Mouse (Mus musculus) kidney, embryonic 16.5 days (tissue): ENCODE measurements at regions not wholly inside any gene's neighbourhood (a gene's known extent, or its start where the extent isn't known, plus 50 kb on each side); places are given as distances from the start of the nearest gene placed in this dataset.

Experiments
- ATAC-seq: fragments of 200-750 bp; cut with Nextera tagmentation; 2 replicates; pipeline ENCODE4 v1.8.0; 2017; ENCODE audit warnings: moderate TSS enrichment; ENCODE audit not compliant: low FRiP score, low TSS enrichment
- H3K27ac ChIP-seq: fragments of 300-500 bp; sonication (generic); 2 replicates; pipeline ENCODE4 v1.5.1; 2014; ENCODE audit warnings: low read length
- H3K27me3 ChIP-seq: fragments of 300-500 bp; sonication (generic); 2 replicates; pipeline ENCODE4 v1.6.1; 2014; ENCODE audit warnings: low read length, control low read depth, mixed read lengths; ENCODE audit not compliant: insufficient read depth
- H3K36me3 ChIP-seq: fragments of 300-500 bp; sonication (generic); 2 replicates; pipeline ENCODE4 v1.6.1; 2014; ENCODE audit warnings: low read length, control low read depth, mixed read lengths; ENCODE audit not compliant: insufficient read depth
- H3K4me1 ChIP-seq: fragments of 300-500 bp; sonication (generic); 2 replicates; pipeline ENCODE4 v1.6.1; 2014; ENCODE audit warnings: low read length, control low read depth, mixed read lengths; ENCODE audit not compliant: insufficient read depth
- H3K4me2 ChIP-seq: fragments of 300-500 bp; sonication (generic); replicated peaks from 2 replicates; pipeline ENCODE4 v1.6.1; 2014; ENCODE audit warnings: low read depth, low read length
- H3K4me3 ChIP-seq: fragments of 300-500 bp; sonication (generic); 2 replicates; pipeline ENCODE4 v1.5.1; 2014; ENCODE audit warnings: mild to moderate bottlenecking, low read length
- H3K9ac ChIP-seq: fragments of 300-500 bp; sonication (generic); replicated peaks from 2 replicates; pipeline ENCODE4 v1.6.1; 2014; ENCODE audit warnings: low read length
- H3K9me3 ChIP-seq: fragments of 300-500 bp; sonication (generic); 2 replicates; pipeline ENCODE4 v1.6.1; 2016; ENCODE audit warnings: low read length, control low read depth
- WGBS: fragments of 180-500 bp; shearing (Covaris S2); extraction: QIAGEN DNeasy Blood & Tissue Kit; methylation state at CpG from one replicate; pipeline ENCODE4 v1.1.7; 2014; 5-methylcytosine and 5-hydroxymethylcytosine counted together

- H3K4me3 ChIP-seq = no peak overlapping the region
- H3K27ac ChIP-seq = no peak overlapping the region
- H3K36me3 ChIP-seq = no peaks in the 10 kb centered on the region
- H3K9me3 ChIP-seq = no peaks in the 10 kb centered on the region
- no peak for ATAC-seq
- no peaks in the 10 kb centered on the region for H3K27me3 ChIP-seq
- no peak overlapping the region for H3K9ac ChIP-seq
- H3K4me2 ChIP-seq = no peak overlapping the region
- no peaks in the 10 kb centered on the region for H3K4me1 ChIP-seq
- whole genome bisulfite sequencing = 62% methylated on average over 3 of the region's 3 CpGs
These were observed 327.2 kb downstream of the Fam198b start for GRCm38 (mm10) chr3:80211323-80212109.

GRCm38 (mm10) chr3:80248611-80249010 lies 364.3 kb downstream of the Fam198b start:
- no peaks in the 10 kb centered on the region for H3K36me3 ChIP-seq
- 53% methylated on average over 5 of the region's 5 CpGs for WGBS
- H3K4me3 ChIP-seq = no peak overlapping the region
- no peaks in the 10 kb centered on the region for H3K27me3 ChIP-seq
- H3K27ac ChIP-seq = no peak overlapping the region
- H3K9me3 ChIP-seq = no peaks in the 10 kb centered on the region
- H3K9ac ChIP-seq = no peak overlapping the region
- no peak for ATAC-seq
- H3K4me2 ChIP-seq = no peak overlapping the region
- no peaks in the 10 kb centered on the region for H3K4me1 ChIP-seq

GRCm38 (mm10) chr3:80249974-80250373 lies 365.6 kb downstream of the Fam198b start:
- Histone ChIP-seq H3K4me3 (no peak overlapping the region), H3K27me3 (no peaks in the 10 kb centered on the region), H3K9me3 (no peaks in the 10 kb centered on the region), H3K27ac (no peak overlapping the region), H3K4me2 (no peak overlapping the region), H3K36me3 (no peaks in the 10 kb centered on the region), H3K4me1 (no peaks in the 10 kb centered on the region), H3K9ac (no peak overlapping the region)
- WGBS = 66% methylated on average over 3 of the region's 3 CpGs
- no peak for ATAC-seq

DNA sequence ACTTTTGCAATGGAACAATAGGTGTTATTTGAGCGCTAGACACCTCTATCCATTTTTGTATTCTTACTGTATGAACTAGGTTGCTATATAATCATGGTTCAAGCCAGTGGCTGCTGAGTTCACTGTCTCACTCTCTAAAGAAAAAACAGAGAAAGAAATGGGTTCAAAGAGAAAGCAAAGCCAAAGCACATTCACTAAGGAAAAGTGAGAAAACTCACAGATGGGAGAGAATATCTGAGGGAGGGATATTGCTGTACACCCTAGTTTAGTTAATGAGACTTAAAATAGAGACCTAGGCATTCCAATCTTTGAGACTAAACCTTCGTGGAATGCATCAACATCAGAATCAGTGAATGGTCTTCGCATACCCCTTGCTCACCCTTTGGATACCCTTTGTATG lies 371.0 kb downstream of the Fam198b start:
- Histone ChIP-seq H3K36me3 (no peaks in the 10 kb centered on the region), H3K4me2 (no peak overlapping the region), H3K27me3 (no peaks in the 10 kb centered on the region), H3K9ac (no peak overlapping the region), H3K9me3 (no peaks in the 10 kb centered on the region), H3K27ac (no peak overlapping the region), H3K4me3 (no peak overlapping the region), H3K4me1 (no peaks in the 10 kb centered on the region)
- WGBS = 93% methylated on average over 3 of the region's 3 CpGs
- no peak for ATAC-seq

DNA sequence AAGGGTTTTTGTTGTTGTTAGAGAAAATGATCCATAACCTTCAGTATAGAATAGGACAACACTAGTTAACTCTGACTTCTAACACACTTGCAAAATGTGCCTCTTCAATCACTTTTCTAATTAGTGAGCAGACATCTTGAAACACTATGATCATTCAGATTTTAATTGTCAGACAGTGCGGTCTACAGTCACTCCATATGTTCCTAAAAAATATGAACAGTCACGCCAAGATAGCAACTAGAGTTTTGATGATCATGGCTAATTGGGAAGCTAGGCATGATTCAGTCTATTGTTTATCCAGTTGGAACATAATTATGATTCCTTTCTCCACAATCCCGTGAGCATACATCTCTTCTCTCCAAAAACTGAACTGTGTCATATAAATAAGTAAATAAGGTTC lies 372.1 kb downstream of the Fam198b start:
- no peaks in the 10 kb centered on the region for H3K27me3 ChIP-seq
- 89% methylated on average over 3 of the region's 3 CpGs for WGBS
- no peak for ATAC-seq
- H3K4me1 ChIP-seq = no peaks in the 10 kb centered on the region
- H3K27ac ChIP-seq = no peak overlapping the region
- H3K9me3 ChIP-seq = no peaks in the 10 kb centered on the region
- no peaks in the 10 kb centered on the region for H3K36me3 ChIP-seq
- H3K4me2 ChIP-seq = no peak overlapping the region
- H3K4me3 ChIP-seq = no peak overlapping the region
- no peak overlapping the region for H3K9ac ChIP-seq

DNA sequence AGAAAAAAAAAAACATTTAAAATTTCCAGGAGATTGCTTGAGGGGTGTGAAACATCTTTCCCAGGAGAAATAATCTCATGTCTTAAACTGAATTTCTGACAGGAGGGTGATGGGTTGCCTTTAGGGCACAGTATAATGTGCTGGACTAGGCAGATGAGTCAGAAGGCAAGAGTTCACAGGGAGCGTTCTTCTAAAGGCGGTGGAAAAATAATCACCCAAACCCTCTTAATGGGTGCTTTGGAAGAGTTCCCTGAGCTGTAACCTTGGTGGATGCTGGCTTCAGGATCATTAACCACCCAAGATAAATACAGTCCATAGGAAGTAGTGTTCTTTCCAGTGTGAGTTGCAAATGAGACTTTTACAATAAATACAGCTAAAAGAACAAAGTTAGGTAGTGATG lies 378.8 kb downstream of the Fam198b start:
- WGBS = 34% methylated on average over 2 of the region's 2 CpGs
- ATAC-seq = peak; percentile 70
- no peak overlapping the region for H3K27ac ChIP-seq
- no peaks in the 10 kb centered on the region for H3K27me3 ChIP-seq
- no peak overlapping the region for H3K9ac ChIP-seq
- no peak overlapping the region for H3K4me2 ChIP-seq
- H3K4me3 ChIP-seq = no peak overlapping the region
- no peaks in the 10 kb centered on the region for H3K4me1 ChIP-seq
- no peaks in the 10 kb centered on the region; the same call in 1 of the 2 replicates for H3K9me3 ChIP-seq
- H3K36me3 ChIP-seq = no peaks in the 10 kb centered on the region

GRCm38 (mm10) chr3:80284656-80285055 lies 400.3 kb downstream of the Fam198b start:
- Histone ChIP-seq H3K9ac (no peak overlapping the region), H3K9me3 (no peaks in the 10 kb centered on the region), H3K4me3 (no peak overlapping the region), H3K4me2 (no peak overlapping the region), H3K27ac (no peak overlapping the region), H3K27me3 (no peaks in the 10 kb centered on the region), H3K4me1 (no peaks in the 10 kb centered on the region), H3K36me3 (no peaks in the 10 kb centered on the region)
- 85% methylated on average over 1 of the region's 1 CpGs for WGBS
- ATAC-seq = no peak

DNA sequence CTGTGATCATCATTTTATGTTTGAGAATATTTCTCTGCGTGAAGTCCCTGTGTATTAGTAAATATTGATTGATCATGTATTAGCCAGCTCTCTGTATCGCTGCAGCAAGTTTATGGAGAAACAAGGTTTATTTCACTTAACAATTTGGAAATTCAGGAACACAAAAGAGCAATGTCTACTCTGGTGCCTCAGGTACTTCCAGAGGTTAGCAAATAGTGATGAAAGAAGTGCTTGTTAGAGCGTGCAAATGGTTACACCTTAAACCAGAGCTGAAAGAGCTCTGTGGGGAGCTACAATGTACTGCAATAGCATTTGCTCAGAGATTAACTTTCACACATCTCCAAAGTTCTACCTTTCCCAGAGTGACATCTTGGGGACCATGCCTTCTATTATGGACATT lies 400.9 kb downstream of the Fam198b start:
- Histone ChIP-seq H3K27me3 (no peaks in the 10 kb centered on the region), H3K4me1 (no peaks in the 10 kb centered on the region), H3K27ac (no peak overlapping the region), H3K9ac (no peak overlapping the region), H3K4me3 (no peak overlapping the region), H3K36me3 (no peaks in the 10 kb centered on the region), H3K9me3 (no peaks in the 10 kb centered on the region), H3K4me2 (no peak overlapping the region)
- ATAC-seq = no peak
- WGBS = 90% methylated on average over 3 of the region's 3 CpGs

DNA sequence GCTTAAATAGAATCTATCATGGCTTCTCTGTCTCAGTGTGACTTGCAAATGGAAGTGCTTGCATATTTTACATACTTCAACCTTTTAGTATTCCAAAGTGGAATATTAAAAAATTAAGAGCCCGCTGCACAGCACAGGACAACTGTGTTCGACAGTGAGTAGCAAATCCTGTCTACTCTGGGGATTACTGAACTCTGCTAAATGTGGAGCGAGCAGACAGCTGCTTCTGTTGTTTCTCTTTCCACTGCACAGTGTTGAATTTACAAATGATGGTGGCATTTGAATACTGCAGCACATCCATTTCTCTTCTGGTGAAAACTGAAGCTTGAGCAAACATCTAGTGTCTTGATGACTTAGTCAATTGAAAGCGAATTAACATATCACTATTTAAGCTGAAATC lies 409.2 kb downstream of the Fam198b start:
- ATAC-seq = no peak
- no peak overlapping the region for H3K4me3 ChIP-seq
- 82% methylated on average over 4 of the region's 4 CpGs for WGBS
- H3K27me3 ChIP-seq = no peaks in the 10 kb centered on the region
- H3K4me2 ChIP-seq = no peak overlapping the region
- no peaks in the 10 kb centered on the region for H3K9me3 ChIP-seq
- no peak overlapping the region for H3K27ac ChIP-seq
- H3K9ac ChIP-seq = no peak overlapping the region
- no peaks in the 10 kb centered on the region for H3K36me3 ChIP-seq
- H3K4me1 ChIP-seq = no peaks in the 10 kb centered on the region

GRCm38 (mm10) chr3:80307632-80308031 lies 423.3 kb downstream of the Fam198b start:
- H3K4me3 ChIP-seq = no peak overlapping the region
- no peaks in the 10 kb centered on the region for H3K9me3 ChIP-seq
- H3K4me1 ChIP-seq = no peaks in the 10 kb centered on the region
- H3K27ac ChIP-seq = no peak overlapping the region
- H3K27me3 ChIP-seq = no peaks in the 10 kb centered on the region
- no peaks in the 10 kb centered on the region for H3K36me3 ChIP-seq
- no peak overlapping the region for H3K4me2 ChIP-seq
- no peak overlapping the region for H3K9ac ChIP-seq
- WGBS = 40% methylated on average over 4 of the region's 4 CpGs
- ATAC-seq = no peak
